Mouse (Mus musculus) C2C12 (cell line): ENCODE measurements around the gene Hagh. TPM values are rescaled to one million over a fixed set of nuclear protein-coding genes. Genes with fewer than 3 reads are reported as not detected.

Experiments
- H3K27me3 ChIP-seq: one replicate; pipeline ENCODE4 v1.6.1; 2011; ENCODE audit not compliant: control insufficient read depth, insufficient read depth, insufficient read length
- H3K36me3 ChIP-seq: one replicate; pipeline ENCODE4 v1.6.1; 2011; ENCODE audit not compliant: control insufficient read depth, insufficient read depth
- H3K4me3 ChIP-seq: one replicate; pipeline ENCODE4 v1.5.1; 2011; ENCODE audit warnings: mild to moderate bottlenecking, control low read depth; ENCODE audit not compliant: poor library complexity, insufficient read depth, severe bottlenecking
- H3K79me2 ChIP-seq: one replicate; pipeline ENCODE4 v1.6.1; 2011; ENCODE audit not compliant: control insufficient read depth, insufficient read depth
- H3K79me3 ChIP-seq: one replicate; pipeline ENCODE4 v1.6.1; 2011; ENCODE audit warnings: low read depth, control low read depth
- H3ac ChIP-seq: one replicate; pipeline ENCODE3; 2011; ENCODE audit warnings: low read depth; ENCODE audit not compliant: control insufficient read depth, insufficient read length
- CEBPB ChIP-seq: IDR thresholded peaks from one replicate; pipeline ENCODE4 v1.6.1; 2011; ENCODE audit warnings: low read depth, mild to moderate bottlenecking, control low read depth, moderate library complexity
- CTCF ChIP-seq: IDR thresholded peaks from one replicate; pipeline ENCODE4 v1.5.1; 2011; ENCODE audit not compliant: control insufficient read depth, insufficient read depth, insufficient read length
- FOSL1 ChIP-seq: IDR thresholded peaks from one replicate; pipeline ENCODE4 v1.8.0; 2011; ENCODE audit warnings: mild to moderate bottlenecking, low read length; ENCODE audit not compliant: poor library complexity, insufficient read depth, severe bottlenecking
- MAX ChIP-seq: IDR thresholded peaks from one replicate; pipeline ENCODE4 v1.6.1; 2011; ENCODE audit warnings: mild to moderate bottlenecking, control low read depth
- MYOD1 ChIP-seq: IDR thresholded peaks from one replicate; pipeline ENCODE4 v1.6.1; 2011; ENCODE audit warnings: low read depth; ENCODE audit not compliant: control insufficient read depth, insufficient read length
- MYOG ChIP-seq: IDR thresholded peaks from one replicate; pipeline ENCODE4 v1.6.1; 2011; ENCODE audit not compliant: control insufficient read depth, insufficient read length; ENCODE audit errors: extremely low read depth
- USF1 ChIP-seq: IDR thresholded peaks from one replicate; pipeline ENCODE4 v1.6.1; 2011; ENCODE audit warnings: low read depth, mild to moderate bottlenecking, control low read depth, moderate library complexity
- polyA plus RNA-seq: library from polyadenylated mRNA; unstranded; fragments of >200 nt; fragmentation: generic; extraction: Trizol; gene quantifications from one replicate; pipeline ENCODE4 v1.2.1, GENCODE M21; 2012; ENCODE audit warnings: missing spikeins

The Hagh gene
- polyA plus RNA-seq, 1 experiment = 30.4 TPM

DNA sequence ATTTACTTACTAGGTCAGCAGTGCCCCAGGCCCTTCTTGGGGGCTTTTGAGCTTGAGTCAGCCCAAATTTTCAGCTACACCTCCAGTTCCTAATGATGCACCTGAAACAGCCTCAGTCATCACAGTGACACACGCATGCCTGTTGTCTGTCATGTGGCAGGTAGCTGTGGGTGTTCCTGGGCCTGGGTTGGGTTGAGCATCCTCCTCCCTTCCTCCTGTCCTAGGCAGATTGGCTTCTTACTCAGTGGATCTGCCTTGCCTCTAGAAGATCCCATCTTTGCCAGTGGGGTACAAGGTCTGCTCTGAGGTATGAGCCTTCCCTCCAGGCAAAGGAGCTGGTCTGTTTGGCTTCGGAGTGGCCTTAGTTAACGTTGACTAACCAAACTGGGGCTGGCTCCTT is 48.9 kb downstream of the Hagh start:
- no peak overlapping the region for H3ac ChIP-seq
- no peaks in the 10 kb centered on the region for H3K27me3 ChIP-seq
- peaks cover 13% of the 10 kb centered on the region for H3K79me3 ChIP-seq
- TF ChIP-seq MYOG (no peak), MAX (no peak), CTCF (no peak), CEBPB (no peak), MYOD1 (no peak), USF1 (no peak), FOSL1 (no peak)
- H3K36me3 ChIP-seq = peaks cover 25% of the 10 kb centered on the region
- H3K79me2 ChIP-seq = peaks cover 41% of the 10 kb centered on the region
- H3K4me3 ChIP-seq = no peak overlapping the region

DNA sequence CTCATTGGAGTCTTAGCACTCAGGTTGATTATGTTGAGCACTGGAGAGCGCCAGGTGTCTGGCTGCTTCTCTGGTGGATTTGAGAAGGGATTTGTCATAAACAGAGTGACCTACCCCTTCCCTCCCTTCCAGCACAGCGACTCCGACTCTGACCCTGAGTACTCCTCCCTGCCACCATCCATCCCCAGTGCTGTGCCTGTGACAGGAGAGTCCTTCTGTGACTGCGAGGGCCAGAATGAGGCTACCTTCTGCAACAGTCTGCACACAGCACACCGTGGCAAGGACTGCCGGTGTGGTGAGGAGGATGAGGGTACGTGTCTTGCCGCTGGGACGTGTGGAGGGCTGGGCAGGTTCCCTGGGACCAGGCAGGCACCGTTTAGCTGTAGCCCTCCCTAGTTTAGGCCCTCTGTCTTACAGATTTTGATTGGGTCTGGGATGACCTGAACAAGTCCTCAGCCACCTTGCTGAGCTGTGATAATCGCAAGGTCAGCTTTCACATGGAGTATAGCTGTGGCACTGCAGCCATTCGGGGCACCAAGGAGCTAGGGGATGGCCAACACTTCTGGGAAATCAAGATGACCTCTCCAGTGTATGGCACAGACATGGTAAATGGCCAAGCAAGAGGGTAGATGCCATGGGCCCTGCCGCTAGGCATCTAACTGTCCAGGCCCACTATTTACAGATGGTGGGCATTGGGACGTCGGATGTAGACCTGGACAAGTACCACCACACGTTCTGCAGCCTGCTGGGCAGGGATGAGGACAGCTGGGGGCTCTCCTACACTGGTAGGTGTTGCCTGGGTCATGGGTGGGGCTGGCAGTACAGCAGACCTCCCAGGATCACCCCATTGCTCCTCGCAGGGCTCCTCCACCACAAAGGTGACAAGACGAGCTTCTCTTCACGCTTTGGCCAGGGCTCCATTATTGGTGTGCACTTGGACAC is 50.5 kb downstream of the Hagh start:
- H3K4me3 ChIP-seq = no peak overlapping the region
- H3K79me3 ChIP-seq = peaks cover 15% of the 10 kb centered on the region
- H3K79me2 ChIP-seq = peaks cover 49% of the 10 kb centered on the region
- H3ac ChIP-seq = no peak overlapping the region
- peaks cover 26% of the 10 kb centered on the region for H3K36me3 ChIP-seq
- TF ChIP-seq MYOG = no peak
- no peak for TF ChIP-seq CEBPB
- TF ChIP-seq MAX = no peak
- no peak for TF ChIP-seq CTCF
- TF ChIP-seq USF1 = no peak
- TF ChIP-seq MYOD1 = no peak
- no peak for TF ChIP-seq FOSL1
- no peaks in the 10 kb centered on the region for H3K27me3 ChIP-seq

DNA sequence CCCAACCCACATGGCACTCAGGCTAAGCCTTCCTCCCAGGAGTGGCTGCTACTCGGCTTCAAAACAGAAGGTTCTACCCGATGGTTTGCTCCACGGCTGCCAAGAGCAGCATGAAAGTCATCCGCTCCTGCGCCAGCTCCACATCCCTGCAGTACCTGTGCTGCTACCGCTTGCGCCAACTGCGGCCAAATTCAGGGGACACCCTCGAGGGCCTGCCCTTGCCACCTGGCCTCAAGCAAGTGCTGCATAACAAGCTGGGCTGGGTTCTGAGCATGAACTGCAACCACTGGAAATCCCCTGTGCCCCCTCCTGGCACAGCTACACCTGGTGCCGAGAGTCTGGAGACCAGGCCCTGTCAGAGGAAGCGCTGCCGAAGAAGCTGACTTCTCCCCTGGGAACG is 51.4 kb downstream of the Hagh start:
- Histone ChIP-seq H3K27me3 (no peaks in the 10 kb centered on the region), H3ac (no peak overlapping the region), H3K36me3 (peaks cover 26% of the 10 kb centered on the region), H3K79me2 (peaks cover 50% of the 10 kb centered on the region), H3K4me3 (no peak overlapping the region), H3K79me3 (peaks cover 12% of the 10 kb centered on the region)
- TF ChIP-seq CTCF (no peak), CEBPB (no peak), MAX (no peak), USF1 (no peak), MYOG (no peak), FOSL1 (no peak), MYOD1 (no peak)

DNA sequence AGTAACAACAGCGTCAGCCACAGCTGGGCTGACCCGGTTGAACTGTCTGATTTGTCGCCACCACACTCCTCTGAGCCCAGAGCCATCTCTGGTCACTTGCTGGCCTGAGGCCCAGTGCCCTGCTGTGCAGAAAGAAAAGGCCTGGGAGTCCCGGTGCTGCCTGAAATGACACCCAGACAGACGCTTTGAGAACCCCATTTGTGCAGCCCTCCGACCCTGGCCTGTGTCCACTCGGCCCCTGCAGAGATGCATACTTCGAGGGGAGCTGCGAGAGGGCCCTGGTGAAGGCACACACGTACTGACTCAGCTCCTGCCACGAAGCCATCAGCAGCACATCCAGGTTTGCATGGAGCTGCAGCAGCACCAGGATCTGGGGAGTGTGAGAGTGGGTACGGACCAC is 52.8 kb downstream of the Hagh start:
- Histone ChIP-seq H3K79me3 (peaks cover 12% of the 10 kb centered on the region), H3K79me2 (peaks cover 47% of the 10 kb centered on the region), H3K27me3 (no peaks in the 10 kb centered on the region), H3K36me3 (peaks cover 35% of the 10 kb centered on the region), H3ac (peak overlapping the region; percentile 30), H3K4me3 (no peak overlapping the region)
- TF ChIP-seq CTCF = no peak
- no peak for TF ChIP-seq FOSL1
- no peak for TF ChIP-seq MAX
- no peak for TF ChIP-seq MYOD1
- no peak for TF ChIP-seq USF1

DNA sequence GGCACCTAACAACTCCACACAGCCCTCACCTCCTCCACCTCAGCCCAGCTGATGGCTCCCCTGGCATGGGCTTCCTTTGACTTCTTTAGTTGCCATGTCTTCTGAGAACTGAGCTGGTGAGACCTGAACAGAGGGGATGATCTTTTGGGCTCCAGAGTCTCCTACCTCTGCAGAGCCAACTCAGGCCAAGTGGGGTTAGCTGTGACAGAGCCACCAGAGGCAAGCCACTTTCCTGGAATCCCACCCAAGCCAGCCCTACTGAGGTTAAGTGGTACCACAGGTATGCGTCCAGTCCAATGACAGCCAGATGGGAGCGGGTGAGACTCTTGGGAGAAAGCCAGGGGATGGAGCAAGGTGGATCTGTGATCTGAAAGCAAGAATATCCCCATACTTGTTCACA is 53.3 kb downstream of the Hagh start:
- Histone ChIP-seq H3K36me3 (peaks cover 38% of the 10 kb centered on the region), H3ac (no peak overlapping the region), H3K79me2 (peaks cover 46% of the 10 kb centered on the region), H3K27me3 (no peaks in the 10 kb centered on the region), H3K4me3 (no peak overlapping the region), H3K79me3 (peaks cover 12% of the 10 kb centered on the region)
- TF ChIP-seq CEBPB = no peak
- TF ChIP-seq MYOG = no peak
- TF ChIP-seq CTCF = no peak
- no peak for TF ChIP-seq USF1
- TF ChIP-seq MYOD1 = no peak
- no peak for TF ChIP-seq MAX
- no peak for TF ChIP-seq FOSL1

DNA sequence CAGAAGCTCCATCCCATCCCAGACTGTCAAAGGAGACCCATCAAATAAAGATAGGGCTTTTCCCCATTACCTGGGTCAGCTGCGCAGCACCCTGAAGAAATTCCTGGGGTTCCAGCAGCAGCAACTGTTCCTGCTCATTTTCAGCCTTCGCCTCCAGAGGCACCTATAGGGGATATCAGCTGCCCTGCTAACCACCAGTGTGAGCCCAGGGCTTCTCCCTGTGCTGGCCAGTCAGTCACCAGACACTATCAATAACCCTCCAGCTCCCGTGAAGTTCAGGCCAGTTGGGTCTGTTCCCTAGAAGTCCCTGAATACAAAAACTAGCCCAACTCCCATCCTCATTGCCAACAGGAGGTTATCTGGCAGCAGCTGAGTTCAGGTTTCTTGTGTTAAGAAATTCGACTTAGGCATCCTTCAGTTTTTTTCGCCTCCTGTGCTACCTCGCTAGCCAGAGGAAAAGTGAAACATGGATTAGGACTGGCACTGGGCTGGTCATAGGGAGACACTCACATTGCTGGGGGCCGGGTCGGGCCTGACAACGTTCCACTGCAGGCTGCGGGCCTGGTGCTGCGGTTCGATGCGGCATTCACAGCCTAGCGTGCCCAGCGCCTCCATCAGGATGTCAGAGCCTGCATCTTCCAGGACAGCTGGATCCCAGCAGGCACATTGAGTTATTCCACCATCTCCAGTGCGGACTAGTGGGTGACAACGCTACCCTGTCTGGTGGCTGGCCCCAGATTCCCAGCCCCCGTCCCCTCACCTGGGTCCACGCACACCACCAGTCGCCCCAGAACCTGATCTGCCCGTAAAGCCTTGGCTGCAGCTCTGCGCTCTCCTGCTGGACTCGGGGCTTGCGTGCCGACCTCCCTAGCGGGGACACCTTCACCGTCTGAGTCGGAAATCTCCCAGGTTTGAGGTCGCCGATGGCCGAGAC is 54.4 kb downstream of the Hagh start:
- H3K36me3 ChIP-seq = peaks cover 45% of the 10 kb centered on the region
- TF ChIP-seq CTCF (peak; percentile 3), MAX (no peak)
- peak overlapping the region; percentile 94 for H3ac ChIP-seq
- H3K4me3 ChIP-seq = peak overlapping the region; percentile 89
- peaks cover 46% of the 10 kb centered on the region for H3K79me2 ChIP-seq
- peaks cover 12% of the 10 kb centered on the region for H3K79me3 ChIP-seq
- H3K27me3 ChIP-seq = no peaks in the 10 kb centered on the region
